In genomic region chr11:79006417-79006816, GRCm38 (mm10) we compare ENCODE assay signal across 22 mouse cellular contexts. TPM values are rescaled to one million over a fixed set of nuclear protein-coding genes. Genes with fewer than 3 reads are reported as not detected.
A peak's percentile ranks its signal among the peaks of the same experiment; 100 is the strongest.
DNase-seq lines count a peak whose midpoint lies in the region; ATAC-seq lines count a peak whose summit lies in the region.
"Had no signal": no experiment of that assay in that cellular context is flagged by ENCODE, and none has a peak within 500 bp of the region (broad histone marks: within the 10 kb centered on the region; RNA-seq: fewer than 3 reads in every experiment).

No protein-coding gene starts in this region.

- no peaks in the 10 kb centered on the region for H3K9me3 ChIP-seq in stomach, embryonic 15.5 days
- H3K9me3 ChIP-seq: embryonic facial prominence, embryonic 15.5 days; heart, embryonic 12.5 days; hindbrain, embryonic 13.5 days; lung, embryonic 15.5 days; neural tube, embryonic 13.5 days had no signal

- no peak overlapping the region for H3K9ac ChIP-seq in stomach, embryonic 15.5 days
- H3K9ac ChIP-seq: embryonic facial prominence, embryonic 15.5 days; heart, embryonic 12.5 days; hindbrain, embryonic 13.5 days; lung, embryonic 15.5 days; neural tube, embryonic 13.5 days had no signal

- DNase-seq in thymus, postnatal 10 days (ENCODE audit: low spot score in 2 of 2) = peak; percentile 5 to 6
- DNase-seq in thymus, postnatal 25 days = no peak
- DNase-seq in ES-CJ7 (ENCODE audit: low read depth, low spot score) = peak; percentile 72
- DNase-seq in induced T-regulatory cell, adult 2 months (ENCODE audit: low read depth) = peak; percentile 48
- no peak for DNase-seq in kidney, postnatal 36 days
- DNase-seq in Muller cell, postnatal 12 days (ENCODE audit: inconsistent ontology term) = no peak
- no peak for DNase-seq in adrenal gland, postnatal 10 days
- DNase-seq: cerebellum, adult 18-20 months; cerebellum, postnatal 36 days; heart, postnatal 14 days; kidney, adult 11 months; kidney, postnatal 14 days; left cerebral cortex, postnatal 4 days had no signal

- no peak overlapping the region for H3K4me2 ChIP-seq in stomach, embryonic 15.5 days
- H3K4me2 ChIP-seq: embryonic facial prominence, embryonic 15.5 days; heart, embryonic 12.5 days; hindbrain, embryonic 13.5 days; lung, embryonic 15.5 days; midbrain, embryonic 11.5 days; neural tube, embryonic 13.5 days had no signal

- H3K36me3 ChIP-seq in stomach, embryonic 15.5 days = no peaks in the 10 kb centered on the region
- H3K36me3 ChIP-seq: embryonic facial prominence, embryonic 15.5 days; heart, embryonic 12.5 days; hindbrain, embryonic 13.5 days; lung, embryonic 15.5 days; neural tube, embryonic 13.5 days had no signal

- H3K4me3 ChIP-seq in stomach, embryonic 15.5 days (replicated peaks) = no peak overlapping the region
- H3K4me3 ChIP-seq: embryonic facial prominence, embryonic 15.5 days; heart, embryonic 12.5 days; hindbrain, embryonic 13.5 days; left cerebral cortex, adult 2 months; lung, embryonic 15.5 days; neural tube, embryonic 13.5 days had no signal

- 58% methylated on average over 5 of the region's 5 CpGs for WGBS in stomach, embryonic 15.5 days

- peaks cover 23% of the 10 kb centered on the region for H3K4me1 ChIP-seq in stomach, embryonic 15.5 days
- H3K4me1 ChIP-seq: neural tube, embryonic 13.5 days had no signal

- no peak for ATAC-seq in stomach, embryonic 15.5 days (ENCODE audit: insufficient read depth, low FRiP score, low read depth)
- ATAC-seq: Patski had no signal

- H3K27me3 ChIP-seq in stomach, embryonic 15.5 days (replicated peaks) = no peaks in the 10 kb centered on the region
- H3K27me3 ChIP-seq: embryonic facial prominence, embryonic 15.5 days; heart, embryonic 12.5 days; hindbrain, embryonic 13.5 days; lung, embryonic 15.5 days; neural tube, embryonic 13.5 days; Patski had no signal

- H3K27ac ChIP-seq in stomach, embryonic 15.5 days = peak overlapping the region; percentile 7; the same call in 1 of the 2 replicates
- H3K27ac ChIP-seq: embryonic facial prominence, embryonic 15.5 days; hindbrain, embryonic 13.5 days; left cerebral cortex, adult 2 months; lung, embryonic 15.5 days; neural tube, embryonic 13.5 days had no signal

RNA-seq across cellular contexts. Expression of gene Lgals9, which starts 21.7 kb away (rescaled TPM):
- polyA plus RNA-seq in stomach, embryonic 15.5 days (2015; fragmentation: Nextera tagmentation; extraction: Ambion mirVana) = 64.1 and 65.1 TPM in 2 replicates
- 100 to 1,000 TPM in 1 of 2 experiments, 10 to 100 TPM in 1; 67.1 to 118 TPM for total RNA-seq in adrenal gland, postnatal 10 days (2021)

Comparison
In these comparisons a context has a peak if more than half of its experiments do, and no peak if none do; other contexts are left out.
1. DNase-seq: peak in thymus, postnatal 10 days (2 of 2), ES-CJ7 (single experiment) and induced T-regulatory cell, adult 2 months (single experiment); none in thymus, postnatal 25 days (single experiment), kidney, postnatal 36 days (0 of 2), Muller cell, postnatal 12 days (single experiment) and adrenal gland, postnatal 10 days (single experiment).